Mouse (Mus musculus): ENCODE results near the gene Gm11213. TPM values are rescaled to one million over a fixed set of nuclear protein-coding genes. Genes with fewer than 3 reads are reported as not detected.

Gm11213 gene
- total RNA-seq, 2 experiments from 2014 or later, result not detected

DNA sequence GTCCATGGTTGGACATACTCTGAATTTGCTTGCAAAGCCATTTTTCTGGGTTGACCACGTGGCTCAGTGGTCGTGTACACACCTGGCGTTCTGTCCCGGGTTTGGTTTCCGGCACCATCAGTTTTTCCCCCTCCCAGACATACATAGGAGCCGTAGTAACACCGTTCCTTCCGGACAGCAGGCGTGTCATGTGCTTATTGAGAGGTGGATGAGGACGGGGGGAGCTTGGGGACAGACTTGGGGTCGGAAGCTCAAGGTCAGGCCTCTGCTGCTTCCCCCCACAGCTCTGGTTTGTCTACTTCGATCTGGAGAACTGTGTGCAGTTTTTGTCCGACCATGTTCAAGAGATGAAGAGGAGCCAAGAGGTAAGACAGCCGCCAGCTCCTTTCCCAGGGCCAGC, 25.4 kb downstream of the Gm11213 start:
- DNase-seq, result no peak

- DNase-seq, result no peak
These were observed 32.4 kb downstream of the Gm11213 start for GRCm38 (mm10) chr4:63572621-63573020.

DNA sequence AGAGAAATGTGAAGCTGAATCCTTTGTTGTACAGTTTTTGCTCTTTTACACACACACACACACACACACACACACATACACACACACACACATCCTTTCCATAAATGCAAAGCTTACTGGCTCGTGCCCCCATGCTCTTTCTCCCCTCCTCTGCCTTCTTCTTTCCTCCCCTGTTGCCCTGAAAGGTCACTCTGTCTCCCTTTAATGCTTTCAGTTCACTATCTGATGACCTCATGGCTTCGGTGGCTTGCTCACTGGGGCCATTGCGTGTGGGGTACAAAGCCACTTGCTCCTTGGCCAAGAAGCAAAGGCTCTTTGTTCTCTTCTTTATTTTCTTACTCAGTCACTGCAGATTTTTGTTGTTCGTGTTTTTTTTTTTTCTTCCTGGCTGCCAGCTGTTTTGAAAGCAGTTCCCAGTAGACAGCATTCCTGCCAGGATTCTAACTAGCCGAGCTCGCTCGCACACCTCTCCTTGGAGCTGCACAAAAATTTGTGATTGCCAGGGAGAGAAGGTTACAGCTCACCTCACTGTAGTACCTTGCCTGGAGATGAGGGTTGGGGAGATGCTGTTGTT, 34.8 kb downstream of the Gm11213 start:
- no peak for DNase-seq

DNA sequence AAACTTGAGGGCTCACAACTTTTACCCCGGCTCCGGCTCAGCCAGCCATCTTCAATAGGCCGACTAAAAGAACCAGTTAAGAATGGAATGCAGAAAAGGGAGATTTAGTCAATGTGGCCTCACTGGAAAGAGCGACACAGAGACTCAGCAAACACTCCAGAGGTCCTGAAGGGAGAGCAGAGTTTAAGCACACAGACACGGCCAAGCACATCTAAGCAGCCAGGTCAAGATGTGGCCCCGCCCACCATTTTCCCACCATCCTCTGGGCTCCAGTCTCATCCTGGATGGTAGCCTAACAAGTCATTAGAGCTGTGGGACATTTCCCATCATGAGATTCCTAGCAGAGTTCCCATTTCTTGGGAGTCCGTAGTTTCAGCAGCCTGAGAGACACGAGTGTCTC, 35.7 kb downstream of the Gm11213 start:
- no peak for DNase-seq

GRCm38 (mm10) chr4:63567712-63568390, 37.2 kb downstream of the Gm11213 start:
- DNase-seq, result no peak

- DNase-seq, result no peak
These were observed 42.3 kb downstream of the Gm11213 start for GRCm38 (mm10) chr4:63562742-63563141.

DNA sequence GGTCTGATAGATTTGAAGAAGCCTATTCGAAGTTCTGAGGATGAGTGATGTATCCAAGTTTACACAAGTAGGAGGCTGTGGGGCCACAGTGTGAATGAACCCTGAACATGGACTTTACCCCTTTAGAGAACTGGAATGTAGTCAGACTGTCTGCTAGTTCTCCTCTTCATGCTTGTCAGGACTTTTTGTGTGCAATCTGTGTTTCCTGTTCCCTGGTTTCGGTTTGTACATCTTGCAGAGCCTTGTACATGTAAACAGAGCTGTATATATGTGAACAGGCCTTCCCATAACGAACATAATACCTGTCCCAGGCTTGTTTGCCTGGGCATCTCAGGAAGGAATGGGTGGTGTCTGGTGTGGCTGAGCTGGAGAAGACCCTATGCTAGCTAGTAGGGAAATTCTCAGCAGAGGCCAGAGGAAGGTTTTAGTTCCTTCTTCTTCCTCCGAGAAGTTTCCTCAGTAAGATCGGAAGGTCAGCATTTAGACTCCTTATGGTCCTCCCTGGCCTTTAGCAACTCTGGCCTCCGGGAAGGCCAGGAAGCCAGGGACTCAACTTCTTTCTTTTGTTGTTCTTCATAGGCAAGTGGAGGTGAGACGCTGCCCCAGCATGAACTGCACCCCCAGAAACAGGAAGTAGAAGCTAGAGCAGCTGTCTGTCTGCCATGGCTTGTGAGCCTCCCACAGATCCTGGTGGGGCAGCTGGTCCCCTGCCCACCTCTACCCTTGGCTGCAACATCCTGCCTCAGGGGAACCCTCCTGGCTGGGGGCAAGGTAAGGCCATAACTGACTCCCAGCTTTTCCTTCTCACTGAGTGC, 43.0 kb downstream of the Gm11213 start:
- DNase-seq, result no peak

- no peak for DNase-seq
These were observed 45.0 kb downstream of the Gm11213 start for GRCm38 (mm10) chr4:63560079-63560478.

DNA sequence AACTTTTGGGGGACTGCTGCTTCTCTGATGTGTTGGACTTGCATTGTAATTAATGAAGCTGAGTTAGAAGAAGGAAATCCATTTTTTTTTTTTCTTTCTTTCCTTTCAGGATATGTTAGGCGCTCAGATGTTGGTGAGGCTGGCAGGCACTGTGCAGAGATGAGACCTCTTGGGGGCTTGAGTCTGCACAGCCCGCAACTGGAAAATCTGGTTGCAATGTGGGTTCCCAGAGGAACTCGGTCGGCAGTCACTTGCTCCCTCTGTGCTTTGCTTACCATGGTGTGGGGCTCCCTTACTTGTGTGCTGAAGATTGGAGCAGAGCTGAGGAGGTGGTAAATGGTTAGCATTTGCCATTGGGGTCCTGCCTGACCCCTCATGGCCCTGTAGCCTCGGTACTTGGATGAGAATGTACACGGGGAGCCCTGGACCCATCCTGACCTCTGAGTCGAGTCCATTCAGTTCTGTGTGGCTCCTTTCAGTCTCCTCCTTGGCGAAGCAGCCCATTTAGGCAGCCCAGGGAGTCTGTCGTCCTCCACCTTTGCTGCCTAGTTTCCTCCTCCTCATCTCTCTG, 45.8 kb downstream of the Gm11213 start:
- DNase-seq, result no peak

DNA sequence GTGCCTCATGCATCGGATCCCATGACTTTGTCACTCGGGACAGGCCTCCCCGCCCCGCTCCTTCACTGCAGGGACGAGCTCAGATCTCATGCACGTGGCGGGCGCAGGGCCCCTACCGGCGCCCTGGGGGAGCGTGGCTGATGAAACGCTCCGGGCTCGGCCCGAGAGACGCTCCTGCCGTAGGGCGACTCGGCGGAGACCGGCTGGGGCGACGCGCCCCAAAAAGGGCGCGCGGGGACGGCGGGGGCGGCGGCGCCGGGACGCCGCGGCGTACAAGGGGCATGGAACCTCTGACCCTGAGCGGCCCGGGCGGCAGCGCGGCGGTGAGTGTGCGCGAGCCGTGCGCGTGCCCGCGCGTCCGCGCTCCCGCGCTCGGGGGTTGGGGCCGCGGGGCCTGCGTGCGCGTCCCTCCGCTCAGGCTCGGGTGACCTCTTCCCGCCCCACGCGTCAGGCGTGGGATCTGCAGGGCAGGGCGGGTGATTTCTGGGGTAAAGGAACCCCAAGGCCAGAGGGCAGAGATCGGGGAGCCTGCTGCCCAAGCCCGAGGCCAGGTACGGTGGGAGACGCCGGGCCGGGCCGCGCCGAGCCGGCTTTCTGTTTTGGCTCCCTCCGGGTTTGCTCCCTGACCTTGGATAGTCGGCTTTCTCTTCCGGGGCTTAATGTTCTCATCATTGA, 46.5 kb downstream of the Gm11213 start, which contains the start of gene Tmem268:
Tmem268 (plus strand) TSS at position 375 of the 675 bp plus-strand sequence.
- DNase-seq, result peak; percentile 64 to 65

DNA sequence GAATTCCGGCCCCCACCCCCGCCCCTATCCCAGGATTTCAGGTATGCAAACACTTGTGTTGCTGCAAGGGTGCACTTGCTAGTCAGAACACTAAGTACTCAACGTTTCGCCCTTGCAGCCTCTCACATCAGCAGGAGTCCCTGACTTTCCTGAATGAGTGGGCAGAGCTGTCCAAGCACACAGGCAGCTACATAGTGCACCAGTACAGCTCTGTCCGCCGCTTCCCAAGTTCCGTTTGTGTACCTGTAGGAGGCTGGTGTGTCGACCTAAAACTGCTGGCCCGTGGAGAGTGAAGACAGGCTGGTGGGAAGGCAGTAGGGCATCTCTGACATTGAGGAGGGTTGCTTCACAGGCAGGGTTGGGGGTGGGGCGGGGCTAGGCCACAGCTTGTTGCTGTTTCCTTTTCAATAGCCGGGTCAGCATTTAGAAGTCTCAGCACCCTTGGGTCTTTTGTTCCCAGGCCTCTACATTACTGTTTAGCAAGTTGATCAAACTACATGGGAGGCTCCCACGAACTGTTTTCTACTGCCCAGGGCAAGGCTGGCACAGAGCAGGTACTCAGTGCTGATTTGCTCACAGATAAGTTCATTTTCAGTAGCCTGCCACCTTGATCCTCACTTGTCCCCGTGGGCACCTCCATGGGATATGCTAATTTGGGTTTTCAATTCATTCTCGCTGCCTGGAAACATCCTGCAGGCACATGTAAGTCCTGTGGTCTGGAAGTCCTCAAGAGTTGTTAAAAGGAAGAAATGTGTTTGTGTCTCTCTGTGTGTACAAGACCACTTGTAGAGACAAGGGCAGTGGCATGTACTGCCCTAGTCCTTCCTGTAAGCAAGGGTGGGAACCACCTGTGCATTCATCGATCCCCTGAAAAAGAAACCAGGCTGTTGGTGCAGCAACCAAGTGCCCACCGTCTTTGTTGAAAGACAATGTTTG, 47.7 kb downstream of the Gm11213 start:
- DNase-seq, result no peak

GRCm38 (mm10) chr4:63556665-63557064, 48.4 kb downstream of the Gm11213 start:
- DNase-seq, result no peak

DNA sequence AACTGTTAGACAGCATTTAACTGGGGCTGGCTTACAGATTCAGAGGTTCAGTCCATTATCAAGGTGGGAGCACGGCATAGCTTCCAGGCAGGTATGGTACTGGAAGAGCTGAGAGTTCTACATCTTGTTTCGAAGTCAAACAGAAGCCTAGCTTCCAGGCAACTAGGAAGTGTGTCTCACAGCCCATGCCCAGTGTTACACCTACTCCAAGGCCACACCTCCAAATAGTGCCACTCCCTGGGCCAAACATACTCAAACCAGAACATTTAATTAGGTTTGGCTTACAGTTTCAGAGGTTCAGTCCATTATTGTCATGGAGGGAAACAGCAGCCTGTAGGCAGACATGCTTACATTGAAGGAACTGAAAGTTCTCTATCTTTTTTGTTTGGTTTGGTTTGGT, 50.0 kb downstream of the Gm11213 start:
- no peak for DNase-seq

DNA sequence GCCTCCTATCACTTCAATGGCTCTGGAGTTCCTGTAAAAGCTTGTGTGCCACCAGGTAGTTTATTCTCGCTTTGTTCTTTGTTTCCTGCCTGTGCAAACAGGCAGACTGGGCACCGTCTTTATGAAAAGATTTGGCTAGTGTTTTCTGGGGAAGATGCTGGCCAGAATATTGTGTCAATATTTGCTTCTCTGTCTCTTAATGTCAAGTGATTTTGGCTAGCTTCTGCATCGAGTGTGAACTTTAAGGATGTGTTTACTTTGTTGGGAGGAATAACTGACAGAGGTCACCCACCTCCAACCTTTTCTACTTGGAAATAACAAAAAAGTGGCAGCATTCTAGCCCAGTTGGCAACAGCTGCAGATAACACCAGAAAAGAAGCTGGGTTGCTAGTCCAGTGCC, 50.4 kb downstream of the Gm11213 start:
- DNase-seq, result no peak

- no peak for DNase-seq
These were observed 51.1 kb downstream of the Gm11213 start for GRCm38 (mm10) chr4:63553789-63554576.

DNA sequence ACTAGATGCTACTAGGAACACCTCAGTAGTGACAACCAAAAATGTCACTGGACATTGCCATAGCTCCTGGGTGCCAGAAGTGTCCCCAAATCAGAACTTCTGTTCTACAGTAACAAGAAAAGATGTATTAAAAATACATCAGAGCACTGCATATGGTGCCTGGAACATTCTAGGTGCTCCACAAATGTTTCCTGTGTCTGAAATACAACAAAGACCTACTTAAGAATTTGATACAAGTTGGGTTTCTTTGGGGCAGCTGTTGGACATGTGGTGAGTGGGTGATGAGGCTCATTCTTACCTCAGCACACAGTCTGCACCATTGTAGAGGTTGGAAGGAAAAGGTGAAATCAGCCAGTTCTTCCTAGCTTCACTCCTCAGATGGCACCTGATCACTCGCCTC, 52.2 kb downstream of the Gm11213 start:
- no peak for DNase-seq

- DNase-seq, result no peak
These were observed 54.2 kb downstream of the Gm11213 start for GRCm38 (mm10) chr4:63550908-63551307.

DNA sequence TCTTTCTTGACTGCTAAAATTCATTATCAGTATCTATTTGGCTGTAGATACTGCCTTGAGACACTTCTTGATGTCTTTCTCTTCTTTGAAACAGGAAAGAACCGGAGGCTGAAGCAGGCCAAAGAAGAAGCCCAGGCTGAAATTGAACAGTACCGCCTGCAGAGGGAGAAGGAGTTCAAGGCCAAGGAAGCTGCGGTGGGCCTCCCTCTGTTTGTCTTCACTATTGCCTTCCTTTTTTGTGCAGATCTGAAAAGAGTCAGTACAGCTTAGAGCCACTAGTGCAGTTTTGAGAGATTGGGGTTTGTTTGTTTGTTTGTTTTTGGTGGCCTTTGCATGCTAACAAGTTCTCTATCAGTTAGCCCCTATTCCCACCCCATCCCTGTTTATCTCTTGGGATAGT, 56.6 kb downstream of the Gm11213 start:
- DNase-seq, result no peak

- no peak for DNase-seq
These were observed 57.3 kb downstream of the Gm11213 start for GRCm38 (mm10) chr4:63547799-63548198.

Data from layer of hippocampus, postnatal 36 days (tissue).